ENCODE assay signal across 8 mouse cellular contexts in the genomic region with DNA sequence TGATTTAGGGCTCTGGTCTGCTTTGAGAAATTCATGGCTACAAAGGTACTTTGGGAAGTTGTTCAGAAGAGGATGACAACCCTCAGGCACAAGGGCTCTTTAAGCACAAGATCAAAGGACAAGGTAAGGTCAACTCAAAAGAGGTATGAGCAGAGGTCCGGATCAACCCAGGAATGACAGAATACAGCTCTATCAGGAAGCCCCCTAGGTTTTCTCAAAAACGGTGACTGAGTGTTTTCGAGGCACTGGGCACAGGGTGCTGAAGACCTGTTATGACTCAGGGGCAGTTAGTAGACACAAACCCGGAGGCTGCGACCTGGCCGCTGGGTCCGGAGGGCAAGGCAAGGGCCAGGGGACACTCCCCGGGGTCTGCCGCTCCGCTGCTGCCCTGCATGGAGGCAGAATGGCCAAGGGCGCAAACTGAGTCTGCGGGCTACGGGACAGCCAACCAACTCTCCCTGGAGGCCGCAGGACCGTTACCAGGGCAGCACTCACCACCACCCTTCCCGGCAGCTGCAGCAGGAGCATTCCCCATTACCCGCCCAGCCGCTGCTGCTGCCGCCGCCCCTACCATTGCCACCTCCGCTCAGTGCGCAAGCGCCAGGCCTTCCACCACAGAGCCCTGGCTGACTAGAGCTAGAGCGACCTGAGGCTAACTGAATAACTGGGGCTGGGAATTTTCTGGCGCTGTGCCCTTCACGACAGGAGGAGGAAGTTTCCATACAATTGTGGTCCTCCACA. TPM values are rescaled to one million over a fixed set of nuclear protein-coding genes. Genes with fewer than 3 reads are reported as not detected.
DNase-seq lines count a peak whose midpoint lies in the region; ATAC-seq and TF ChIP-seq lines count a peak whose summit lies in the region.

No protein-coding gene starts in this region.

- H3K36me3 ChIP-seq in C2C12 (ENCODE audit: control insufficient read depth, insufficient read depth) = peaks cover 10% of the 10 kb centered on the region
- no peaks in the 10 kb centered on the region for H3K36me3 ChIP-seq in forebrain, embryonic 11.5 days (ENCODE audit: control insufficient read depth, insufficient read depth, low read length)
- H3K36me3 ChIP-seq in heart, embryonic 14.5 days (ENCODE audit: control insufficient read depth, insufficient read depth, low read length) = 0 out of 2 replicates have a peak, but pooled peaks cover 6% of the 10 kb centered on the region
- H3K36me3 ChIP-seq in liver, embryonic 11.5 days (ENCODE audit: control insufficient read depth, insufficient read depth, low read length) = no peaks in the 10 kb centered on the region
- peaks cover 17% of the 10 kb centered on the region; the same call in 1 of the 2 replicates for H3K36me3 ChIP-seq in neural tube, embryonic 12.5 days
- no peaks in the 10 kb centered on the region for H3K36me3 ChIP-seq in testis, adult 2 months (ENCODE audit: control insufficient read depth, insufficient read depth, low read length)

- peaks cover 33% of the 10 kb centered on the region for H3K79me2 ChIP-seq in C2C12 (ENCODE audit: control insufficient read depth, insufficient read depth)

- H3K4me1 ChIP-seq in forebrain, embryonic 11.5 days (replicated peaks; ENCODE audit: control insufficient read depth, insufficient read depth, low read length) = 0 out of 2 replicates have a peak, but pooled peaks cover 2% of the 10 kb centered on the region
- H3K4me1 ChIP-seq in heart, embryonic 14.5 days (ENCODE audit: control insufficient read depth in 2 of 2, insufficient read depth in 2 of 2, low read length in 2 of 2) = peaks cover 8 to 17% of the 10 kb centered on the region in 2 experiments
- H3K4me1 ChIP-seq in liver, embryonic 11.5 days (replicated peaks; ENCODE audit: control insufficient read depth, insufficient read depth, low read length) = peaks cover 9% of the 10 kb centered on the region; the same call in 1 of the 2 replicates
- no peaks in the 10 kb centered on the region for H3K4me1 ChIP-seq in neural tube, embryonic 12.5 days
- H3K4me1 ChIP-seq in testis, adult 2 months (ENCODE audit: control insufficient read depth, insufficient read depth, low read length) = peaks cover 3% of the 10 kb centered on the region; the same call in 1 of the 2 replicates

- H3K4me3 ChIP-seq in C2C12 (ENCODE audit: insufficient read depth, poor library complexity, severe bottlenecking) = no peak overlapping the region
- peak overlapping the region; percentile 43 for H3K4me3 ChIP-seq in forebrain, embryonic 11.5 days (ENCODE audit: low read depth, low read length)
- H3K4me3 ChIP-seq in heart, embryonic 14.5 days (ENCODE audit: control insufficient read depth in 1 of 2, insufficient read depth in 1 of 2, low read depth in 1 of 2, low read length in 2 of 2) = peak overlapping the region; percentile 49 to 55
- H3K4me3 ChIP-seq in liver, embryonic 11.5 days (ENCODE audit: low read depth, low read length) = peak overlapping the region; percentile 53
- peak overlapping the region; percentile 46 for H3K4me3 ChIP-seq in neural tube, embryonic 12.5 days
- peak overlapping the region; percentile 94 for H3K4me3 ChIP-seq in testis, adult 2 months (ENCODE audit: control insufficient read depth, low read depth, low read length)

- peak; percentile 86 for TF ChIP-seq POLR2A in testis, adult 2 months (IDR thresholded peaks at IDR 0.05; ENCODE audit: control insufficient read depth, low read depth, low read length)

- DNase-seq in c-Kit-positive CD71-positive TER-119-positive erythroid progenitor cells, embryonic 14.5 days (ENCODE audit: low spot score) = peak; percentile 58
- DNase-seq in forebrain, embryonic 11.5 days (ENCODE audit: low spot score) = peak; percentile 91
- DNase-seq in kidney, postnatal 10 days = peak; percentile 93
- DNase-seq in liver, embryonic 11.5 days (ENCODE audit: low spot score) = peak; percentile 75

- WGBS in forebrain, embryonic 11.5 days = 9% methylated on average over 26 of the region's 26 CpGs
- WGBS in heart, embryonic 14.5 days = 3% methylated on average over 25 of the region's 26 CpGs
- WGBS in liver, embryonic 11.5 days = 11% methylated on average over 25 of the region's 26 CpGs
- WGBS in neural tube, embryonic 12.5 days = 3% methylated on average over 26 of the region's 26 CpGs

- H3K9me3 ChIP-seq in forebrain, embryonic 11.5 days (ENCODE audit: control insufficient read depth, low read length) = no peaks in the 10 kb centered on the region
- H3K9me3 ChIP-seq in heart, embryonic 14.5 days (ENCODE audit: control insufficient read depth, low read length) = no peaks in the 10 kb centered on the region
- no peaks in the 10 kb centered on the region for H3K9me3 ChIP-seq in liver, embryonic 11.5 days (ENCODE audit: control insufficient read depth, low read length)
- no peaks in the 10 kb centered on the region for H3K9me3 ChIP-seq in neural tube, embryonic 12.5 days

- H3K79me3 ChIP-seq in C2C12 (ENCODE audit: low read depth) = peaks cover 8% of the 10 kb centered on the region

- no peak overlapping the region for H3K27ac ChIP-seq in forebrain, embryonic 11.5 days (ENCODE audit: low read depth, low read length)
- H3K27ac ChIP-seq in heart, embryonic 14.5 days (replicated peaks in 1 of 2; ENCODE audit: control insufficient read depth in 1 of 2, insufficient read depth in 1 of 2, low read depth in 2 of 2, low read length in 2 of 2) = peak overlapping the region; percentile 51 to 68
- 0 out of 2 replicates have a peak overlapping the region, but pooled peaks have one; percentile 26 for H3K27ac ChIP-seq in liver, embryonic 11.5 days (ENCODE audit: low read depth, low read length)
- no peak overlapping the region for H3K27ac ChIP-seq in neural tube, embryonic 12.5 days
- H3K27ac ChIP-seq in testis, adult 2 months (ENCODE audit: control insufficient read depth, insufficient read depth, low read depth, low read length) = peak overlapping the region; percentile 83

- no peak for TF ChIP-seq CTCF in C2C12 (IDR thresholded peaks at IDR 0.05; ENCODE audit: control insufficient read depth, insufficient read depth, insufficient read length)
- no peak for TF ChIP-seq CTCF in testis, adult 2 months (IDR thresholded peaks at IDR 0.05; ENCODE audit: control insufficient read depth, insufficient read depth, insufficient replicate concordance, low read depth, low read length)

- H3ac ChIP-seq in C2C12 (ENCODE audit: control insufficient read depth, insufficient read length, low read depth) = peak overlapping the region; percentile 12

- no peaks in the 10 kb centered on the region for H3K27me3 ChIP-seq in C2C12 (ENCODE audit: control insufficient read depth, insufficient read depth, insufficient read length)
- no peaks in the 10 kb centered on the region for H3K27me3 ChIP-seq in forebrain, embryonic 11.5 days (ENCODE audit: control insufficient read depth, insufficient read depth, low read length)
- no peaks in the 10 kb centered on the region for H3K27me3 ChIP-seq in heart, embryonic 14.5 days (ENCODE audit: control insufficient read depth, insufficient read depth, low read length)
- H3K27me3 ChIP-seq in liver, embryonic 11.5 days (replicated peaks; ENCODE audit: control insufficient read depth, insufficient read depth, low read length) = no peaks in the 10 kb centered on the region
- H3K27me3 ChIP-seq in neural tube, embryonic 12.5 days (replicated peaks) = no peaks in the 10 kb centered on the region
- H3K27me3 ChIP-seq in testis, adult 2 months (ENCODE audit: control insufficient read depth, insufficient read depth, low read length) = no peaks in the 10 kb centered on the region

- peak overlapping the region; percentile 70 for H3K9ac ChIP-seq in forebrain, embryonic 11.5 days (ENCODE audit: low read length)
- peak overlapping the region; percentile 79 for H3K9ac ChIP-seq in heart, embryonic 14.5 days (ENCODE audit: low read length)
- peak overlapping the region; percentile 66 for H3K9ac ChIP-seq in liver, embryonic 11.5 days (ENCODE audit: low read depth, low read length)
- H3K9ac ChIP-seq in neural tube, embryonic 12.5 days = peak overlapping the region; percentile 62

- peak overlapping the region; percentile 79 for H3K4me2 ChIP-seq in forebrain, embryonic 11.5 days (ENCODE audit: low read depth, low read length, severe bottlenecking)
- peak overlapping the region; percentile 79 for H3K4me2 ChIP-seq in heart, embryonic 14.5 days (ENCODE audit: low read length)
- peak overlapping the region; percentile 81 for H3K4me2 ChIP-seq in liver, embryonic 11.5 days
- peak overlapping the region; percentile 82 for H3K4me2 ChIP-seq in neural tube, embryonic 12.5 days (replicated peaks)

- ATAC-seq in forebrain, embryonic 11.5 days (replicated peaks; ENCODE audit: low FRiP score) = peak; percentile 95
- ATAC-seq in heart, embryonic 14.5 days (ENCODE audit: insufficient number of reproducible peaks, insufficient read depth, low FRiP score, low read depth) = peak; percentile 90
- peak; percentile 88 for ATAC-seq in liver, embryonic 11.5 days (replicated peaks; ENCODE audit: low FRiP score)
- ATAC-seq in neural tube, embryonic 12.5 days (ENCODE audit: low FRiP score, low read depth) = peak; percentile 95

RNA-seq across cellular contexts. Expression of a gene that starts 13.2 kb away (rescaled TPM):
- polyA plus RNA-seq in C2C12 (2012; fragmentation: generic; extraction: Trizol) = 9.9 TPM
- 35.0 and 37.0 TPM in 2 replicates for polyA plus RNA-seq in forebrain, embryonic 11.5 days (2014; fragmentation: Nextera tagmentation; extraction: Ambion mirVana)
- 19.3 TPM in 2 replicates for polyA plus RNA-seq in heart, embryonic 14.5 days (2014; fragmentation: Nextera tagmentation; extraction: Ambion mirVana)
- 44.8 and 47.3 TPM in 2 replicates for polyA plus RNA-seq in liver, embryonic 11.5 days (2014; fragmentation: Nextera tagmentation; extraction: Ambion mirVana)
- polyA plus RNA-seq in neural tube, embryonic 12.5 days (2016; fragmentation: Nextera tagmentation; extraction: Ambion mirVana) = 28.9 and 31.8 TPM in 2 replicates
- 21.2 and 22.1 TPM in 2 replicates for polyA plus RNA-seq in testis, adult 2 months (2012; rRNA removed)

RNA-seq across cellular contexts. Expression of a gene that starts 13.4 kb away (rescaled TPM):
- 70.2 TPM for polyA plus RNA-seq in C2C12 (2012; fragmentation: generic; extraction: Trizol)
- 95.6 and 97.3 TPM in 2 replicates for polyA plus RNA-seq in forebrain, embryonic 11.5 days (2014; fragmentation: Nextera tagmentation; extraction: Ambion mirVana)
- polyA plus RNA-seq in heart, embryonic 14.5 days (2014; fragmentation: Nextera tagmentation; extraction: Ambion mirVana) = 86.4 and 97.4 TPM in 2 replicates
- polyA plus RNA-seq in liver, embryonic 11.5 days (2014; fragmentation: Nextera tagmentation; extraction: Ambion mirVana) = 125 and 131 TPM in 2 replicates
- polyA plus RNA-seq in neural tube, embryonic 12.5 days (2016; fragmentation: Nextera tagmentation; extraction: Ambion mirVana) = 107 and 112 TPM in 2 replicates
- 27.8 and 32.9 TPM in 2 replicates for polyA plus RNA-seq in testis, adult 2 months (2012; rRNA removed)

RNA-seq across cellular contexts. Expression of a gene that starts 32.9 kb away (rescaled TPM):
- not detected for polyA plus RNA-seq in C2C12 (2012; fragmentation: generic; extraction: Trizol)
- polyA plus RNA-seq in forebrain, embryonic 11.5 days (2014; fragmentation: Nextera tagmentation; extraction: Ambion mirVana) = not detected in 2 replicates
- not detected in 2 replicates for polyA plus RNA-seq in heart, embryonic 14.5 days (2014; fragmentation: Nextera tagmentation; extraction: Ambion mirVana)
- polyA plus RNA-seq in liver, embryonic 11.5 days (2014; fragmentation: Nextera tagmentation; extraction: Ambion mirVana) = not detected in 2 replicates
- not detected in 2 replicates for polyA plus RNA-seq in neural tube, embryonic 12.5 days (2016; fragmentation: Nextera tagmentation; extraction: Ambion mirVana)
- 0.12 TPM in 1 of 2 replicates, not detected in the other for polyA plus RNA-seq in testis, adult 2 months (2012; rRNA removed)

RNA-seq across cellular contexts. Expression of a gene that starts 46.8 kb away (rescaled TPM):
- polyA plus RNA-seq in C2C12 (2012; fragmentation: generic; extraction: Trizol) = not detected
- polyA plus RNA-seq in forebrain, embryonic 11.5 days (2014; fragmentation: Nextera tagmentation; extraction: Ambion mirVana) = not detected in 2 replicates
- polyA plus RNA-seq in heart, embryonic 14.5 days (2014; fragmentation: Nextera tagmentation; extraction: Ambion mirVana) = 2.0 and 4.6 TPM in 2 replicates
- polyA plus RNA-seq in liver, embryonic 11.5 days (2014; fragmentation: Nextera tagmentation; extraction: Ambion mirVana) = 79.0 and 82.8 TPM in 2 replicates
- 0.29 and 0.40 TPM in 2 replicates for polyA plus RNA-seq in neural tube, embryonic 12.5 days (2016; fragmentation: Nextera tagmentation; extraction: Ambion mirVana)
- polyA plus RNA-seq in testis, adult 2 months (2012; rRNA removed) = 0.15 and 0.69 TPM in 2 replicates

Comparison
In these comparisons a context has a peak if more than half of its experiments do, and no peak if none do; other contexts are left out.
1. H3K27ac ChIP-seq: peak in heart, embryonic 14.5 days (2 of 2), liver, embryonic 11.5 days (single experiment) and testis, adult 2 months (single experiment); none in forebrain, embryonic 11.5 days (single experiment) and neural tube, embryonic 12.5 days (single experiment).
2. Peak in every context shown above with its lines, with median percentiles within 50 percentile points of each other: DNase-seq, ATAC-seq, H3K4me2 ChIP-seq and H3K9ac ChIP-seq.